Mouse (Mus musculus) forebrain, embryonic 10.5 days (tissue): ENCODE results near the gene Cfap97d2. TPM values are rescaled to one million over a fixed set of nuclear protein-coding genes. Genes with fewer than 3 reads are reported as not detected.
A peak's percentile ranks its signal among the peaks of the same experiment; 100 is the strongest.

Source experiments
- DNase-seq: peaks from one replicate; pipeline ENCODE4 v3.0.0-alpha.2; 2017; ENCODE audit warnings: low spot score; ENCODE audit errors: extremely low spot score
- H3K27ac ChIP-seq: fragments of 300-500 bp; sonication (generic); 2 replicates; pipeline ENCODE4 v1.5.1; 2016; ENCODE audit warnings: mild to moderate bottlenecking
- H3K27me3 ChIP-seq: fragments of 300-500 bp; sonication (generic); 2 replicates; pipeline ENCODE4 v1.6.1; 2016; ENCODE audit warnings: mild to moderate bottlenecking; ENCODE audit not compliant: poor library complexity, severe bottlenecking
- H3K36me3 ChIP-seq: fragments of 300-500 bp; sonication (generic); replicated peaks from 2 replicates; pipeline ENCODE4 v1.6.1; 2016; ENCODE audit warnings: mild to moderate bottlenecking, moderate library complexity
- H3K4me1 ChIP-seq: fragments of 300-500 bp; sonication (generic); 2 replicates; pipeline ENCODE4 v1.6.1; 2016
- H3K4me3 ChIP-seq: fragments of 300-500 bp; sonication (generic); 2 replicates; pipeline ENCODE4 v1.5.1; 2016; ENCODE audit warnings: mild to moderate bottlenecking, moderate library complexity
- H3K9me3 ChIP-seq: fragments of 300-500 bp; sonication (generic); 2 replicates; pipeline ENCODE4 v1.6.1; 2016; ENCODE audit warnings: mild to moderate bottlenecking, moderate library complexity
- WGBS: fragments of 180-500 bp; shearing (Covaris S2); methylation state at CpG from one replicate; pipeline ENCODE4 v1.1.7; 2016; 5-methylcytosine and 5-hydroxymethylcytosine counted together
- polyA plus RNA-seq: library from polyadenylated mRNA; unstranded; fragments of >200 nt; fragmentation: Nextera tagmentation; extraction: Ambion mirVana; gene quantifications from 2 replicates; pipeline ENCODE4 v1.2.1, GENCODE M21; 2016

Gene Cfap97d2
- polyA plus RNA-seq, 1 experiment from 2014 or later: 2.0 TPM

DNA sequence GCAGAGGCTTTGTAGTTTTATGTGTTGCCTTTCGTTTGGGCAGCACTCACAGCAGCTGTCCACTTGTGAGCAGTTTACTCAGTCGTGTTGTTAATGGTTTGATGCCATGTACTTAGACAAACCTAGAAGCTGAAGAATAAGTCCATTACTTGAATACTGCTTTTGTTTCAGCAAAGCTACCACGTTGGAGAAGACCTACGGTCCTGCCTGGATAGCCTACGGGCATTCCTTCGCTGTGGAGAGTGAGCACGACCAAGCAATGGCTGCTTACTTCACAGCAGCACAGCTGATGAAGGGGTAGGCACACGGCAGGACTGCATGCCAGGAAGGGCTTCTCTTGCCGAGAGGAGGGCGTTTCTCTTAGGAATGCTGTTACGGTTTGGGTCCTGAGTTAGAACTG is 63.5 kb downstream of the Cfap97d2 start:
- H3K9me3 ChIP-seq: no peaks in the 10 kb centered on the region
- no peaks in the 10 kb centered on the region for H3K27me3 ChIP-seq
- no peak overlapping the region for H3K27ac ChIP-seq
- no peaks in the 10 kb centered on the region for H3K4me1 ChIP-seq
- H3K4me3 ChIP-seq: no peak overlapping the region
- H3K36me3 ChIP-seq: peaks cover 98% of the 10 kb centered on the region
- no peak for DNase-seq
- 91% methylated on average over 11 of the region's 11 CpGs for WGBS

GRCm38 (mm10) chr8:13780536-13780935 is 74.8 kb downstream of the Cfap97d2 start:
- no peak overlapping the region for H3K4me3 ChIP-seq
- H3K27ac ChIP-seq: no peak overlapping the region
- WGBS: 95% methylated on average over 3 of the region's 3 CpGs
- DNase-seq: no peak
- H3K9me3 ChIP-seq: no peaks in the 10 kb centered on the region
- peaks cover 72% of the 10 kb centered on the region for H3K36me3 ChIP-seq
- peaks cover 11% of the 10 kb centered on the region for H3K4me1 ChIP-seq
- H3K27me3 ChIP-seq: no peaks in the 10 kb centered on the region

GRCm38 (mm10) chr8:13785250-13785763 is 79.6 kb downstream of the Cfap97d2 start, which contains the start of gene Upf3a:
TSS of gene Upf3a (plus strand) at chr8:13785615.
- Histone ChIP-seq H3K36me3 (peaks cover 46% of the 10 kb centered on the region), H3K27me3 (no peaks in the 10 kb centered on the region), H3K4me1 (peaks cover 18% of the 10 kb centered on the region)

DNA sequence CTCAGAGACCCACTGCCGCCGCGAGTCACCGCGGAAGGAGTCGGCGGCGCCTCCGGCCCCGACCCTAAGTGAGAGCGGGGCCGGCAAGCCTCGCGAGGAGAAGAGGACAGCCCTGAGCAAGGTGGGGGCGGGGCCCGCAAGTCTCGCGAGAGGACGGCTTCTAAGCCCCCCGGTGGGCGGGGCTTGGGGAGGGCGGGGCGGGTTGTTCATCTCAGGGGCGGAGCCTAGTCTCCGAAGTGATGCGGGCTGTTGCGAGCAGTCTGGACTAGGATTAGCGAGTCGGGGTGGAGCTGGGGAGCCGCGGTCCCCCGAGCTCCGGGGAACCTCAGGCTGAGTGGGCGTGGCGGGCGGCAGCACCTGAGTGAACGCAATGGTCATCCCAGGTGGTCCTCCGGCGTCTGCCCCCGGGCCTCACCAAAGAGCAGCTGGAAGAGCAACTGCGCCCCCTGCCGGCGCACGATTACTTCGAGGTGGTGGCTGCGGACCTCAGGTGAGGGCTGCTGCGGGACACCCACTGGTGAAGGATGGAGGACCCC is 80.1 kb downstream of the Cfap97d2 start:
- H3K4me3 ChIP-seq: peak overlapping the region; percentile 79
- peak overlapping the region; percentile 99 for H3K27ac ChIP-seq
- no peaks in the 10 kb centered on the region for H3K9me3 ChIP-seq
- DNase-seq: peak; percentile 96
- peaks cover 41% of the 10 kb centered on the region for H3K36me3 ChIP-seq
- peaks cover 18% of the 10 kb centered on the region for H3K4me1 ChIP-seq
- whole genome bisulfite sequencing: under 1% methylated on average over 45 of the region's 47 CpGs
- H3K27me3 ChIP-seq: no peaks in the 10 kb centered on the region

More at GRCm38 (mm10) chr8:13785250-13785763, 79.6 kb downstream of the Cfap97d2 start, which contains the start of gene Upf3a:
- under 1% methylated on average over 47 of the region's 47 CpGs for WGBS
- DNase-seq: peak; percentile 94
- Histone ChIP-seq H3K27ac (peak within 1 kb of the TSS; percentile 99), H3K9me3 (no peaks in the 10 kb centered on the region), H3K4me3 (peak within 1 kb of the TSS; percentile 79)

DNA sequence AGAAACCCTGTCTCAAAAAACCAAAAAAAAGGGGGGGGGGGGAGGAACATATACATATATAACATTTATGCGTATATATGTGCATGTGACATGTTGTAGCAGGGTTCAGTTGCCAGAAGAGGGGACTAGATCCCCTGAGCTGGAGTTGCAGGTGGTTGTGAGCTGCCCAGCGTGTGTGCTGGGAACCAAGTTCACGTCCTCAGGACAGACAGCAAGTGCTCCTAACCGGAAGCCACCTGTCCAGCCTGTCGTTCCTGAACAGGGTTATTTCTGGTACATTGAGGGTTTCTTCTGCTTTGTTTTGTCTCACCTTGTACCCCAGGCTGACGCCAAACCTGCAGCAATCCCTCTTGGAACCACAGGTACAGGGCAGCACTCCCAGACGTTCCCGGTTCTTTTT is 83.9 kb downstream of the Cfap97d2 start:
- no peaks in the 10 kb centered on the region for H3K9me3 ChIP-seq
- DNase-seq: no peak
- H3K27me3 ChIP-seq: no peaks in the 10 kb centered on the region
- H3K36me3 ChIP-seq: peaks cover 52% of the 10 kb centered on the region
- H3K4me1 ChIP-seq: peaks cover 13% of the 10 kb centered on the region
- H3K27ac ChIP-seq: no peak overlapping the region
- WGBS: 94% methylated on average over 8 of the region's 8 CpGs
- H3K4me3 ChIP-seq: no peak overlapping the region

Other genes with a start within 250 kb of the Cfap97d2 start
- 6.1 and 7.6 TPM in 2 replicates for gene Gas6, start 211.4 kb upstream of the Cfap97d2 start, polyA plus RNA-seq
- gene 1700029H14Rik, start 143.4 kb upstream of the Cfap97d2 start, polyA plus RNA-seq: not detected in 2 replicates
- gene Rasa3, start 28.3 kb upstream of the Cfap97d2 start, polyA plus RNA-seq: 24.8 and 27.2 TPM in 2 replicates
- gene Cdc16, start 51.8 kb downstream of the Cfap97d2 start, polyA plus RNA-seq: 215 and 222 TPM in 2 replicates
- 38.7 and 39.3 TPM in 2 replicates for gene Upf3a, start 79.7 kb downstream of the Cfap97d2 start, polyA plus RNA-seq
- gene AF366264, start 132.5 kb downstream of the Cfap97d2 start, polyA plus RNA-seq: not detected in 2 replicates
- 46.6 and 49.4 TPM in 2 replicates for gene Champ1, start 163.8 kb downstream of the Cfap97d2 start, polyA plus RNA-seq
- 90.4 and 94.2 TPM in 2 replicates for gene Coprs, start 184.4 kb downstream of the Cfap97d2 start, polyA plus RNA-seq